In the genomic region with DNA sequence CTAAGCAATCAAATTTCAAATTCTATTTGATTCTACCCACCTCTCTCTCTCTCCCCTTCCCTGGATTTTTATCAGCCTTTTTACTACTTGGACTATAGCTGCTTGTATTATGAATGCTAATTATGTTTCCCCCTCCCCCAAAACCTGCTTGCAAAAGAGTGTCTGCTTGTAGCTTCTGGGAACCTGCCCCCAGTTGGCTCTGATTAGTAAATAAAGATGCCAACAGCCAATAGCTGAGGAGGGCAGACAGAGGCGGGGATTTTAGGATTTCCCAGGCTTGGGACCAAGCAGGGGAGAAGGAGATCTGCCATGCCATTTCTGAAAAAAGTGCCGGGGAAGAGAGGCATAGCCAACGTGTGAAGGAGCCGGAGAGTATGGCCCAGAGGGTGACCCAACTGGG, we compare ENCODE assay signal across 22 mouse cellular contexts.
A peak's percentile ranks its signal among the peaks of the same experiment; 100 is the strongest.
DNase-seq lines count a peak whose midpoint lies in the region; ATAC-seq and TF ChIP-seq lines count a peak whose summit lies in the region.
"Had no signal": no experiment of that assay in that cellular context is flagged by ENCODE, and none has a peak within 500 bp of the region (broad histone marks: within the 10 kb centered on the region; RNA-seq: fewer than 3 reads in every experiment).

No protein-coding gene starts in this region.

- no peak for TF ChIP-seq CTCF in midbrain, postnatal 0 days (IDR thresholded peaks at IDR 0.05)

- H3K9ac ChIP-seq in forebrain, embryonic 15.5 days (replicated peaks): no peak overlapping the region
- no peak overlapping the region for H3K9ac ChIP-seq in midbrain, embryonic 14.5 days (replicated peaks; ENCODE audit: low read length)
- H3K9ac ChIP-seq in midbrain, postnatal 0 days (replicated peaks; ENCODE audit: low read length, poor library complexity, severe bottlenecking): no peak overlapping the region
- H3K9ac ChIP-seq: heart, embryonic 12.5 days; heart, embryonic 15.5 days; hindbrain, embryonic 13.5 days had no signal

- no peaks in the 10 kb centered on the region for H3K27me3 ChIP-seq in forebrain, embryonic 15.5 days
- no peaks in the 10 kb centered on the region for H3K27me3 ChIP-seq in forebrain, embryonic 10.5 days (ENCODE audit: poor library complexity, severe bottlenecking)
- H3K27me3 ChIP-seq in midbrain, embryonic 14.5 days (ENCODE audit: control insufficient read depth, insufficient read depth, low read length): no peaks in the 10 kb centered on the region; the same call in 1 of the 2 replicates
- no peaks in the 10 kb centered on the region for H3K27me3 ChIP-seq in midbrain, postnatal 0 days (ENCODE audit: insufficient read depth, low read length)
- H3K27me3 ChIP-seq: heart, embryonic 15.5 days; hindbrain, embryonic 13.5 days had no signal

- H3K27ac ChIP-seq in forebrain, embryonic 15.5 days (replicated peaks): no peak overlapping the region
- no peak overlapping the region for H3K27ac ChIP-seq in forebrain, embryonic 10.5 days
- no peak overlapping the region for H3K27ac ChIP-seq in midbrain, embryonic 14.5 days (replicated peaks; ENCODE audit: low read depth, low read length)
- no peak overlapping the region for H3K27ac ChIP-seq in midbrain, postnatal 0 days (ENCODE audit: low read depth, low read length)
- H3K27ac ChIP-seq: heart, embryonic 15.5 days; hindbrain, embryonic 10.5 days; hindbrain, embryonic 13.5 days had no signal

- peak; percentile 53 for ATAC-seq in forebrain, embryonic 15.5 days (replicated peaks)
- no peak for ATAC-seq in midbrain, embryonic 14.5 days (ENCODE audit: low FRiP score, low TSS enrichment)
- ATAC-seq in midbrain, postnatal 0 days (ENCODE audit: low FRiP score): no peak
- ATAC-seq: activated CD4-positive, CD25-positive, alpha-beta regulatory T cell, adult 4 months; intestine, postnatal 0 days had no signal

- H3K9me3 ChIP-seq in forebrain, embryonic 15.5 days: no peaks in the 10 kb centered on the region
- H3K9me3 ChIP-seq in forebrain, embryonic 10.5 days: no peaks in the 10 kb centered on the region
- no peaks in the 10 kb centered on the region for H3K9me3 ChIP-seq in midbrain, embryonic 14.5 days (ENCODE audit: control insufficient read depth, low read length)
- H3K9me3 ChIP-seq in midbrain, postnatal 0 days (ENCODE audit: low read length): no peaks in the 10 kb centered on the region
- H3K9me3 ChIP-seq: heart, embryonic 12.5 days; heart, embryonic 15.5 days; hindbrain, embryonic 10.5 days; hindbrain, embryonic 13.5 days had no signal

- peaks cover 14% of the 10 kb centered on the region for H3K4me1 ChIP-seq in forebrain, embryonic 15.5 days
- peaks cover 7% of the 10 kb centered on the region for H3K4me1 ChIP-seq in forebrain, embryonic 10.5 days
- H3K4me1 ChIP-seq in midbrain, embryonic 14.5 days (ENCODE audit: control insufficient read depth, insufficient read depth, low read length): no peaks in the 10 kb centered on the region
- H3K4me1 ChIP-seq in midbrain, postnatal 0 days (ENCODE audit: insufficient read depth, low read length): no peaks in the 10 kb centered on the region
- H3K4me1 ChIP-seq: heart, embryonic 15.5 days; hindbrain, embryonic 10.5 days; hindbrain, embryonic 13.5 days had no signal

- H3K36me3 ChIP-seq in forebrain, embryonic 15.5 days: no peaks in the 10 kb centered on the region
- H3K36me3 ChIP-seq in forebrain, embryonic 10.5 days (replicated peaks): no peaks in the 10 kb centered on the region
- no peaks in the 10 kb centered on the region for H3K36me3 ChIP-seq in midbrain, embryonic 14.5 days (ENCODE audit: control insufficient read depth, insufficient read depth, low read length)
- H3K36me3 ChIP-seq in midbrain, postnatal 0 days (ENCODE audit: insufficient read depth, low read length): no peaks in the 10 kb centered on the region
- H3K36me3 ChIP-seq: heart, embryonic 12.5 days; heart, embryonic 15.5 days; hindbrain, embryonic 10.5 days; hindbrain, embryonic 13.5 days had no signal

- no peak overlapping the region for H3K4me3 ChIP-seq in forebrain, embryonic 15.5 days
- H3K4me3 ChIP-seq in forebrain, embryonic 10.5 days: no peak overlapping the region
- no peak overlapping the region for H3K4me3 ChIP-seq in midbrain, embryonic 14.5 days (replicated peaks; ENCODE audit: low read depth, low read length)
- H3K4me3 ChIP-seq in midbrain, postnatal 0 days (ENCODE audit: low read depth, low read length): no peak overlapping the region
- H3K4me3 ChIP-seq: heart, embryonic 12.5 days; heart, embryonic 15.5 days; hindbrain, embryonic 10.5 days; hindbrain, embryonic 13.5 days had no signal

- H3K4me2 ChIP-seq in forebrain, embryonic 15.5 days (replicated peaks): no peak overlapping the region
- no peak overlapping the region for H3K4me2 ChIP-seq in midbrain, embryonic 14.5 days (ENCODE audit: low read length)
- no peak overlapping the region for H3K4me2 ChIP-seq in midbrain, postnatal 0 days (ENCODE audit: low read depth, low read length, poor library complexity, severe bottlenecking)
- H3K4me2 ChIP-seq: heart, embryonic 12.5 days; heart, embryonic 15.5 days; hindbrain, embryonic 13.5 days had no signal

- 22% methylated on average over 4 of the region's 4 CpGs for WGBS in forebrain, embryonic 15.5 days
- 52% methylated on average over 4 of the region's 4 CpGs for WGBS in forebrain, embryonic 10.5 days
- 42% methylated on average over 4 of the region's 4 CpGs for WGBS in midbrain, embryonic 14.5 days
- WGBS in midbrain, postnatal 0 days: 33% methylated on average over 4 of the region's 4 CpGs

- DNase-seq in cerebellum, postnatal 10 days: peak; percentile 33 to 51
- DNase-seq in cerebellum, adult 11 months: no peak
- no peak for DNase-seq in forebrain, embryonic 10.5 days (ENCODE audit: extremely low spot score, low spot score)
- DNase-seq in midbrain, embryonic 14.5 days: peak; percentile 36
- no peak for DNase-seq in midbrain, postnatal 0 days (ENCODE audit: low spot score)
- no peak for DNase-seq in urinary bladder, postnatal 4 days (ENCODE audit: low spot score in 2 of 2)
- DNase-seq: adrenal gland, postnatal 10 days; adrenal gland, postnatal 36 days; cerebellum, adult 11-12 months; cerebellum, adult 8-10 months; cerebellum, postnatal 14 days; gastrocnemius, postnatal 25 days; heart, adult 18-20 months; heart, postnatal 10 days; heart, postnatal 36 days had no signal

Comparison
In these comparisons a context has a peak if more than half of its experiments do, and no peak if none do; other contexts are left out.
1. DNase-seq: peak in cerebellum, postnatal 10 days (2 of 2) and midbrain, embryonic 14.5 days (single experiment); none in cerebellum, adult 11 months (single experiment), forebrain, embryonic 10.5 days (single experiment), midbrain, postnatal 0 days (single experiment) and urinary bladder, postnatal 4 days (0 of 2).